Mouse (Mus musculus) ES-Bruce4 (cell line): ENCODE results near the gene Map2k5. TPM values are rescaled to one million over a fixed set of nuclear protein-coding genes. Genes with fewer than 3 reads are reported as not detected.

ENCODE experiments used
- H3K27ac ChIP-seq: 2 replicates; pipeline ENCODE4 v1.5.1; 2012; ENCODE audit warnings: low read length, inconsistent platforms; ENCODE audit not compliant: insufficient read depth
- H3K27me3 ChIP-seq: 2 replicates; pipeline ENCODE4 v1.6.1; 2012; ENCODE audit warnings: mild to moderate bottlenecking, low read length, inconsistent platforms; ENCODE audit not compliant: control insufficient read depth, poor library complexity, insufficient read depth, severe bottlenecking
- H3K36me3 ChIP-seq: 2 replicates; pipeline ENCODE4 v1.6.1; 2012; ENCODE audit warnings: inconsistent platforms, mild to moderate bottlenecking, low read length, moderate library complexity; ENCODE audit not compliant: control insufficient read depth, poor library complexity, insufficient read depth, severe bottlenecking
- H3K4me1 ChIP-seq: one replicate; pipeline ENCODE4 v1.8.1; 2011; ENCODE audit warnings: low read length; ENCODE audit not compliant: control insufficient read depth, insufficient read depth
- H3K4me3 ChIP-seq: 2 replicates; pipeline ENCODE4 v1.5.1; 2011; ENCODE audit warnings: low read depth, mild to moderate bottlenecking, low read length
- H3K9ac ChIP-seq: 2 replicates; pipeline ENCODE4 v1.6.1; 2012; ENCODE audit warnings: low read depth, mild to moderate bottlenecking, inconsistent platforms; ENCODE audit not compliant: poor library complexity, severe bottlenecking
- H3K9me3 ChIP-seq: replicated peaks from 2 replicates; pipeline ENCODE4 v1.6.1; 2012; ENCODE audit warnings: mild to moderate bottlenecking, low read length, inconsistent platforms; ENCODE audit not compliant: control insufficient read depth, poor library complexity, insufficient read depth, severe bottlenecking
- CTCF ChIP-seq: IDR thresholded peaks from one replicate; pipeline ENCODE4 v1.8.1; 2011; ENCODE audit warnings: low read depth, low read length
- EP300 ChIP-seq: IDR thresholded peaks from 2 replicates; pipeline ENCODE4 v1.6.1; 2011; ENCODE audit warnings: low read depth, low read length; ENCODE audit not compliant: insufficient read depth
- POLR2A ChIP-seq: IDR thresholded peaks from one replicate; pipeline ENCODE4 v1.8.1; 2011; ENCODE audit warnings: low read length; ENCODE audit not compliant: insufficient read depth
- polyA plus RNA-seq: library from polyadenylated mRNA; stranded (reverse); fragments of >200 nt; gene quantifications from 2 replicates; pipeline ENCODE4 v1.2.4, GENCODE M21; 2011; ENCODE audit warnings: low read depth; ENCODE audit not compliant: missing spikeins, insufficient read depth, insufficient read length

The Map2k5 gene
- polyA plus RNA-seq, 1 experiment: 27.8 TPM

DNA sequence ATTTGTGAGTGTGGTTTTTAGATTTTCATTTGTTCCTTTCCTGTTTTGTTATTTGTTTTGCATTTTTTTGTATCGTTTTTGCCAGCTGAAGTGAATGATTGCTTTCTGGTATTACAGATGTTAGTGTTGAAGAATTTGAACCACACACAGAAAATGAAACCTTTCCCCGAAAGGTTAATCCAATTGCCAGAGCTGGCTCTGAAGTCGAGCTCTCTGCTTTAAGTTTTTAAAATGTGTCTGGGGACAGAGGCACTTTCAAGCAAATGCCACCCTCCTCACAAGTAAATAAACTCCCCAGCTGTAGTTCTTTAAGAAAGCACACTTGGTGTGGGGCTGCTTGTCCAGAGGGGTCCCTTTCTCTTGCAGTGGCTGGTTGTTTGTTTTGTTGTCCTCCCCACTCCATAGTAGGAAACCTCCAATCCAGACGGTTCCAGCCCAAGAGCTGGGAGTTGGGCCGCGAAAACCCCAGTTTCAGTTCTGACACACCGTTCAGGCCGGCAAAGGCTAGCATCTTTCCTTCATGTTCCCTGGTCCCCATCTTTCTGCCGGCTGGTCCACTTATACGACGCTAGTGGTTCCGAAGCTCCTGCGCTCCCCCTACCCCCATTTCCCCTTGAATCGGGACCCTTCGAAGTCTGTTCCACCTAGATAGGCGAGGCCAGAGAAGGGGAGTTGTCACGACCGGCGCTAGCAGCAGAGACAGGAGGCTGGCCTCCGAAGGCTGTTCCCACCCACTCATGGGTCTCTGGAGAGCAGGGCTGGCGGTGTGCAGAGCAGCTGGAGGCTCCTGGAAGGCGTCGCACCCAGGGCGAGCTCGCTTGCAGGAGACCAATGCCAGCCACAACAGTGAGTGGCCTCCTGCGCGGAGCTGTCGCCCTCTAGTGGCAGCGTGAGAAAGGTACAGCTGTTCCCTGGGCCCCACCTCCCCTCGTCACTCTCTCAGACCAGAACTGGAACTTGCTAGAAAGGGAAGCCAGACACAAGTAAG, 254.0 kb downstream of the Map2k5 start:
- Histone ChIP-seq H3K4me3 (peak overlapping the region; percentile 5), H3K9ac (peak overlapping the region; percentile 5; the same call in 1 of the 2 replicates), H3K36me3 (no peaks in the 10 kb centered on the region), H3K9me3 (no peaks in the 10 kb centered on the region), H3K27me3 (no peaks in the 10 kb centered on the region; the same call in 1 of the 2 replicates), H3K27ac (no peak overlapping the region), H3K4me1 (no peaks in the 10 kb centered on the region)
- TF ChIP-seq CTCF (peak; percentile 99), EP300 (peak; percentile 66), POLR2A (no peak)

GRCm38 (mm10) chr9:63122161-63122833, 255.4 kb downstream of the Map2k5 start:
- Histone ChIP-seq H3K4me3 (no peak overlapping the region), H3K27ac (no peak overlapping the region), H3K4me1 (no peaks in the 10 kb centered on the region), H3K27me3 (no peaks in the 10 kb centered on the region; the same call in 1 of the 2 replicates), H3K9ac (no peak overlapping the region), H3K36me3 (no peaks in the 10 kb centered on the region), H3K9me3 (no peaks in the 10 kb centered on the region)
- TF ChIP-seq POLR2A: no peak
- no peak for TF ChIP-seq EP300
- TF ChIP-seq CTCF: no peak

DNA sequence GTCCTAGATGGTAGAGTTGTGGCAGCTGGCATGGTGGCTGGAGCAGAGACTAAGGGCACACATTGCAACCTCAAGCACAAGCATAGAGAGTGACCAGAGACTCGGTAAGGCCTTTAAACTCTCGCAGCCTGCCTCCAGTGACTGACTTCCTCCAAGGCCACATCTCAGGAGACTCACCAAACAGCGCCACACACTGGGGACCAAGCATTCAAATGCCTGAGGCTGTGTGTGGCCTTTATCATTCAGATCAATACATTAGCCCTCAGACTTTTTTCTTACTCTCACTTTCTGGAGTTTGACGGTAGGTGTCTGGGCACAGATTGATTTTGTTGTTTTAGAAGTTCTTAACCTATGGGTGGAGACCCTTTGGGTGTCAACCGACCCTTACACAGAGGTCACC, 259.3 kb downstream of the Map2k5 start:
- no peak overlapping the region for H3K9ac ChIP-seq
- no peak overlapping the region for H3K27ac ChIP-seq
- H3K4me3 ChIP-seq: no peak overlapping the region
- no peaks in the 10 kb centered on the region; the same call in 1 of the 2 replicates for H3K27me3 ChIP-seq
- TF ChIP-seq POLR2A: no peak
- TF ChIP-seq CTCF: peak; percentile 57
- peak; percentile 64; the same call in 1 of the 2 replicates for TF ChIP-seq EP300
- H3K4me1 ChIP-seq: no peaks in the 10 kb centered on the region
- no peaks in the 10 kb centered on the region for H3K9me3 ChIP-seq
- H3K36me3 ChIP-seq: no peaks in the 10 kb centered on the region

Other genes starting within 250 kb of the Map2k5 start
- gene Skor1, start 228.9 kb downstream of the Map2k5 start, polyA plus RNA-seq: not detected in 2 replicates
- 11.4 and 12.0 TPM in 2 replicates for gene 2300009A05Rik, start 21.3 kb upstream of the Map2k5 start, polyA plus RNA-seq
- not detected in 2 replicates for gene Iqch, start 224.6 kb upstream of the Map2k5 start, polyA plus RNA-seq
- gene Aagab, start 224.8 kb upstream of the Map2k5 start, polyA plus RNA-seq: 18.2 and 18.8 TPM in 2 replicates